8 mouse cellular contexts compared by ENCODE assay signal in the genomic region with DNA sequence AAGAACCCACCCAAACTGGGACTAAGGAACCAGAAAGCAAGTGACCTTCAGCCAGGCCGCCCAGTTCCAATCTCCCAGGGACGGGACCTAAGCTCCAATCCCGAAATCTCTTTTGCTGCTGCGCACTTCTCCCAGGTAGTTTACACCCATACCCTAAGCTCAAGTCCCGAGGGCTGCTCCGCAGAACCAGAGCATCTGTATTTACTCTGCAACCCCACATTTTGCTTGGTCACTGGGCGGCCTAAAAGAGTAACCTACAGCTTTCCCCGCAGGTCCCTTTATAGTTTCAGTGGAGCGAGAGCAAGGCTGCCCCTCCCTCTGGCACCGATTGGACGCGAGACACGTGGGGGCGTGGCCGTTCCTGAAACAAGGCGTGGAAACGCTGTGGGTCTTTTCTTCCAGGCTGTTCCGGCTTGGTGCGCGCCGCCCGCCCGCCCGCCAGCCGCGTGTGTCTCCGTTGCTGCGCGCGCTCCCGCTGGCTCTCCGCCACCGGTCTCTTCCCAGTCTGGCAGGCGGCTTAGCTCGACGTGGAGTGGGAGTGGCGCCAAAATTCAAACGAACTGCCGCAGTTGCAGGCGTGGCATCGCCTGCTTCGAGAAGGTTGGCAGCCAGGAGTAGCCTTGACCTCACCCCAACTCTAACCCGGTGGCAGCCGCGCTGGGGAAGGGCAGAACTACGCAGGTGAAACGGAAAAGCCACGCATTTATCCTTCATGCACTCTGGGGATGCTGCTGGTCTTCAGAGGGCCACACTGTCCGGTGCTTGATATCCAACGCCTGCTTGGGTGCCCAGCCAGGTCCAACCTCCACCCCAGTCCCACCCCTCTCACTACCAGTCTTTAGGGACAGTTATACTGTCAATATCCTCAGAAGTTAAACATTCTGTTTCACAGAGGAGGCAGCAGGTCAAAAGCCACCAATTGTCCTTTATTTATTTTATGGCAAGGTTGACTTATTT. TPM values are rescaled to one million over a fixed set of nuclear protein-coding genes. Genes with fewer than 3 reads are reported as not detected.
A peak's percentile ranks its signal among the peaks of the same experiment; 100 is the strongest.
DNase-seq lines count a peak whose midpoint lies in the region; ATAC-seq and TF ChIP-seq lines count a peak whose summit lies in the region.
"Not testable (repeated sequence)": the region's sequence is repeated elsewhere in the genome, so short reads cannot be mapped to it uniquely, and the experiment has no call there.

No protein-coding gene starts in this region.

- not testable (repeated sequence) for H3K4me1 ChIP-seq in ES-E14 (ENCODE audit: control insufficient read depth in 2 of 2, insufficient read depth in 2 of 2, low read length in 2 of 2, poor library complexity in 1 of 2); forebrain, postnatal 0 days (ENCODE audit: insufficient read depth); lung, embryonic 15.5 days

- H3K27me3 ChIP-seq in forebrain, postnatal 0 days (ENCODE audit: insufficient read depth, low read length); lung, embryonic 15.5 days: not testable (repeated sequence)

- ATAC-seq in forebrain, postnatal 0 days: peak; percentile 99
- ATAC-seq in lung, embryonic 15.5 days (ENCODE audit: borderline replicate concordance, extremely low read depth, low FRiP score, low TSS enrichment): peak; percentile 98

- H3K36me3 ChIP-seq in ES-E14 (ENCODE audit: control insufficient read depth, insufficient read depth, low read length, poor library complexity, severe bottlenecking); forebrain, postnatal 0 days (ENCODE audit: insufficient read depth); lung, embryonic 15.5 days: not testable (repeated sequence)

- H3K9ac ChIP-seq in ES-E14 (ENCODE audit: insufficient read depth, low read depth, low read length, poor library complexity, severe bottlenecking): peak overlapping the region; percentile 75
- peak overlapping the region; percentile 44 for H3K9ac ChIP-seq in forebrain, postnatal 0 days
- H3K9ac ChIP-seq in lung, embryonic 15.5 days: peak overlapping the region; percentile 42

- in situ Hi-C loops in ES-E14 (cut with MboI; ENCODE audit: low sequenced_read_pairs in 2 of 2, unreplicated experiment in 2 of 2): not testable (repeated sequence)

- H3K4me2 ChIP-seq in forebrain, postnatal 0 days (ENCODE audit: low read depth): peak overlapping the region; percentile 50
- H3K4me2 ChIP-seq in lung, embryonic 15.5 days: peak overlapping the region; percentile 59

- H3K9me3 ChIP-seq in ES-E14 (ENCODE audit: control insufficient read depth, insufficient read depth, low read depth, low read length); forebrain, postnatal 0 days (ENCODE audit: low read length); lung, embryonic 15.5 days: not testable (repeated sequence)

- not testable (repeated sequence) for H3K27ac ChIP-seq in ES-E14 (ENCODE audit: insufficient read depth, low read depth, low read length, poor library complexity, severe bottlenecking); forebrain, postnatal 0 days (ENCODE audit: low read depth, low read length); lung, embryonic 15.5 days

- WGBS in forebrain, postnatal 0 days: 6% methylated on average over 48 of the region's 50 CpGs
- under 1% methylated on average over 49 of the region's 50 CpGs for WGBS in lung, embryonic 15.5 days

- DNase-seq in ES-E14 (ENCODE audit: low read depth, low spot score): peak; percentile 95
- DNase-seq in cerebellum, adult 11-12 months: peak; percentile 96
- DNase-seq in forebrain, postnatal 0 days: peak; percentile 96
- DNase-seq in heart, postnatal 4 days: peak; percentile 100
- peak; percentile 95 to 98 for DNase-seq in layer of hippocampus, adult 8-10 months (ENCODE audit: low spot score in 2 of 2)
- DNase-seq in ovary, adult 18-20 months (ENCODE audit: low spot score): peak; percentile 98
- peak; percentile 83 for DNase-seq in thymus, postnatal 0 days (ENCODE audit: low spot score)

- H3K4me3 ChIP-seq in ES-E14 (ENCODE audit: insufficient read depth in 1 of 2, low read depth in 1 of 2, low read length in 2 of 2, poor library complexity in 1 of 2, severe bottlenecking in 1 of 2): peak overlapping the region; percentile 55 to 77
- H3K4me3 ChIP-seq in forebrain, postnatal 0 days (ENCODE audit: low read depth, low read length): peak overlapping the region; percentile 30
- peak overlapping the region; percentile 39 for H3K4me3 ChIP-seq in lung, embryonic 15.5 days

- TF ChIP-seq CTCF in forebrain, postnatal 0 days (IDR thresholded peaks at IDR 0.05; ENCODE audit: low read depth): not testable (repeated sequence)

RNA-seq across cellular contexts. Expression of gene Trim43a, which starts 18.8 kb away (rescaled TPM):
- total RNA-seq in ES-E14 (2012; rRNA removed): 0.69 and 1.9 TPM in 2 replicates
- total RNA-seq in forebrain, postnatal 0 days (2014; rRNA removed): 0.08 TPM in 1 of 2 replicates, not detected in the other
- 0.13 TPM in 1 of 2 replicates, not detected in the other for polyA plus RNA-seq in forebrain, postnatal 0 days (2015; fragmentation: Nextera tagmentation; extraction: Ambion mirVana)
- not detected for total RNA-seq in heart, postnatal 4 days (2021)
- total RNA-seq in layer of hippocampus, adult 8-10 months (2022): 1 to 10 TPM in 1 of 4 experiments, under 1 TPM in 2, not detected in 1; 0.74 to 1.2 (median 0.89) TPM
- polyA plus RNA-seq in lung, embryonic 15.5 days (2015; fragmentation: Nextera tagmentation; extraction: Ambion mirVana): 0.12 and 0.35 TPM in 2 replicates
- 0.06 and 0.07 TPM in 2 replicates for polyA plus RNA-seq in thymus, postnatal 0 days (2015; fragmentation: Nextera tagmentation; extraction: Ambion mirVana)

RNA-seq across cellular contexts. Expression of gene Zfp949, which starts 51.7 kb away (rescaled TPM):
- 7.1 and 8.9 TPM in 2 replicates for total RNA-seq in ES-E14 (2012; rRNA removed)
- total RNA-seq in forebrain, postnatal 0 days (2014; rRNA removed): 18.6 and 25.0 TPM in 2 replicates
- polyA plus RNA-seq in forebrain, postnatal 0 days (2015; fragmentation: Nextera tagmentation; extraction: Ambion mirVana): 9.0 and 13.5 TPM in 2 replicates
- 1 to 10 TPM; 4.8 to 5.8 TPM for total RNA-seq in heart, postnatal 4 days (2021)
- total RNA-seq in layer of hippocampus, adult 8-10 months (2022): 10 to 100 TPM; 19.5 to 29.3 (median 24.7) TPM
- 11.1 and 12.0 TPM in 2 replicates for polyA plus RNA-seq in lung, embryonic 15.5 days (2015; fragmentation: Nextera tagmentation; extraction: Ambion mirVana)
- 8.4 and 10.4 TPM in 2 replicates for polyA plus RNA-seq in thymus, postnatal 0 days (2015; fragmentation: Nextera tagmentation; extraction: Ambion mirVana)
